Mouse (Mus musculus) hindbrain, embryonic 10.5 days (tissue): ENCODE measurements around the gene Ginm1. TPM values are rescaled to one million over a fixed set of nuclear protein-coding genes. Genes with fewer than 3 reads are reported as not detected.
A peak's percentile ranks its signal among the peaks of the same experiment; 100 is the strongest.
"Not testable (repeated sequence)": the region's sequence is repeated elsewhere in the genome, so short reads cannot be mapped to it uniquely, and the experiment has no call there.

Experiments
- DNase-seq: peaks from one replicate; pipeline ENCODE4 v3.0.0-alpha.2; 2017; ENCODE audit warnings: low spot score
- H3K27ac ChIP-seq: fragments of 300-500 bp; sonication (generic); 2 replicates; pipeline ENCODE4 v1.5.1; 2016; ENCODE audit warnings: mild to moderate bottlenecking, moderate library complexity
- H3K27me3 ChIP-seq: fragments of 300-500 bp; sonication (generic); 2 replicates; pipeline ENCODE4 v1.6.1; 2016; ENCODE audit warnings: mild to moderate bottlenecking; ENCODE audit not compliant: poor library complexity, insufficient read depth, severe bottlenecking
- H3K36me3 ChIP-seq: fragments of 300-500 bp; sonication (generic); 2 replicates; pipeline ENCODE4 v1.6.1; 2016; ENCODE audit warnings: mild to moderate bottlenecking, moderate library complexity
- H3K4me1 ChIP-seq: fragments of 300-500 bp; sonication (generic); replicated peaks from 2 replicates; pipeline ENCODE4 v1.6.1; 2016; ENCODE audit warnings: mild to moderate bottlenecking
- H3K4me3 ChIP-seq: fragments of 300-500 bp; sonication (generic); 2 replicates; pipeline ENCODE4 v1.5.1; 2016; ENCODE audit warnings: mild to moderate bottlenecking, moderate library complexity
- H3K9me3 ChIP-seq: fragments of 300-500 bp; sonication (generic); 2 replicates; pipeline ENCODE4 v1.6.1; 2016; ENCODE audit warnings: mild to moderate bottlenecking, moderate library complexity
- WGBS: fragments of 180-500 bp; shearing (Covaris S2); methylation state at CpG from one replicate; pipeline ENCODE4 v1.1.7; 2016; 5-methylcytosine and 5-hydroxymethylcytosine counted together
- polyA plus RNA-seq: library from polyadenylated mRNA; unstranded; fragments of >200 nt; fragmentation: Nextera tagmentation; extraction: Ambion mirVana; gene quantifications from 2 replicates; pipeline ENCODE4 v1.2.1, GENCODE M21; 2016

Gene Ginm1
- polyA plus RNA-seq, 1 experiment from 2014 or later: 50.9 TPM

- 53% methylated on average over 2 of the region's 2 CpGs for WGBS
Measured at GRCm38 (mm10) chr10:7787319-7787718, 5.3 kb downstream of the Ginm1 start.

DNA sequence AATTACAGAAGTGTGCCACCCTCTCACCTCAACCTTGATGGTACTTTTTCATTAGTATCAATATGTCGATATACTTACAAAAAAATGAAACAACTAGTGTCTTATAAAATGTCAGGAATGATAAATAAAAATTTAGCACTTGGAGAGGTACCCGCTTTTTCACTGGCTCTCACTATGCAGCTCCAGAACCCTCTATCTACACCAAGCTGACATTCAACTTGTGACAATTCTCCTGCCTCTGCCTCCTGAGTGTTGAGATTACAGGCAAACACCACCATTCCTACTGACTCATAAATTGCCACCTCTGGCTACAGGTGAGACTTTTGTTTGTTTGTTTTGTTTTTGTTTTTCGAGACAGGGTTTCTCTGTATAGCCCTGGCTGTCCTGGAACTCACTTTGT, 11.4 kb downstream of the Ginm1 start:
- Histone ChIP-seq H3K27me3 (no peaks in the 10 kb centered on the region), H3K36me3 (peaks cover 26% of the 10 kb centered on the region), H3K9me3 (no peaks in the 10 kb centered on the region), H3K4me1 (peaks cover 11% of the 10 kb centered on the region), H3K27ac (peak overlapping the region; percentile 93), H3K4me3 (peak overlapping the region; percentile 95)
- DNase-seq: no peak
- WGBS: 55% methylated on average over 3 of the region's 3 CpGs

More at GRCm38 (mm10) chr10:7787319-7787718, 5.3 kb downstream of the Ginm1 start:
- Histone ChIP-seq H3K27ac (no peak overlapping the region), H3K4me3 (no peak overlapping the region), H3K27me3 (no peaks in the 10 kb centered on the region), H3K4me1 (peaks cover 6% of the 10 kb centered on the region; the same call in 1 of the 2 replicates), H3K36me3 (peaks cover 21% of the 10 kb centered on the region), H3K9me3 (no peaks in the 10 kb centered on the region)
- DNase-seq: no peak

DNA sequence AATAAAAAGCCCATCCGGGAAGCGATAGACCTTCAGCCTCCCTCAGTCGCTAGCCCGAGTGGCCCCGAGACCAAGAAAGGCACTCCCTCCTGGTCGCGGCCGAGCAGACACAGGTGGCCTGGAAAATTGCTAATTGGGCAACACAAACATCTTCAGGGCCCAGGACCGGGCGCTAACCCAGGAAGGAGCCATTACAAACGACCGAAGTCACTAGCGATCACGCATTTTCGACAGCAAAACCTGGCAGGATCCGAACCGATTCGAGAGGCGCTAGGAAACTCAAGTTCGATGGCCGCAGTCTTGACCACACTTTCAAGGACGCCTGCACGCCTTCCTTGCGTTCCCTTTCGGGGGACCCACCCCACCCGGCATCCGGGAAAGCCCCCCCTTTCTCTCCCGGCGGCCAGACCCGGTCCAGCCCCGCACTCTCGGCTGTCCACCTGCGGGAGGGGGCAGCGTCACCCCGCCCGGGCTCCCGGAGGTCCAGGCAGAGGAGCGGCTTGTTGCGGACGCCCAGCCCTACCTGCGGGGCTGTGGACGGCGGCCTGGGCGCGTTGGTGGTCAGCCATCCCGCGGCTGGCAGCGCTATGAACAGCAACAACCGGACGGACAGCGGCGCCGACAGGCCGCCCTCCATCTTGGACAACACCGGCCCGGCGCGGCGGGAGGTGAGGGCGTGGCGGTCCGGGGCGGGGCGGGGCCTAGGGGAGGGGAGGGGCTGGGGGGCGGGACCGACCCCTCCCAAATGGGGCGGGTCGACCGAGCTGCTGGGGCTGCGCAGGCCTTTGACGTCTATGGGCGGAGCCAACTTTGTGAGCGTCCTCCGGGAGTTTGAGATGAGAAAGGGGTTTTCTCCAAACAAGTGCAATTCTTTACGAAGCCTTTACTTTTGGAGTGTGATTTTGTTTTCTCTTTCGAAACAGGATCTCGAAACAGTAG, 12.1 kb downstream of the Ginm1 start:
- Histone ChIP-seq H3K36me3 (peaks cover 33% of the 10 kb centered on the region), H3K27me3 (no peaks in the 10 kb centered on the region), H3K27ac (peak overlapping the region; percentile 93), H3K4me3 (peak overlapping the region; percentile 95), H3K9me3 (no peaks in the 10 kb centered on the region), H3K4me1 (peaks cover 11% of the 10 kb centered on the region)
- WGBS: under 1% methylated on average over 66 of the region's 77 CpGs
- peak; percentile 92 for DNase-seq

DNA sequence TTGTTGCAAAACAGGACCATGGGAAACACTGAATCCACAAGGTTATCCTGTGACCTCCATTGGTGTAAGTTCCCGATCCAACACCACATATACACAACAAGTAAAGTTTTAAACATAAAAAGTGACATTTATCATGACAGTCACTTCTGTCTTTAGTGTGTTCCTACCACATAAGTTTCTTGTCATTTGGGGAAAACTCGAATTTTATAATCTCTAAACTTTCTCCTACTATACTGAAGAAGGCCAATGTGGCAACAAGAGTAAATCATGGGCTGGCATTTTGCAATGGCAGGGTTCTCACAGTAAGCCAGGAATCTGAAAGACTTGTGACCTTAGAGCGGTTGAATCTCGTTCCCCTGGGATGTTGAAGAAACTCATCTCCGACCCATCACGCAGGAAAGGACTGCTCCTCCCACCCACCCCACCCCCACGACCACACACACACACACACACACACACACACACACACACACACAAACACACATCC, 12.8 kb downstream of the Ginm1 start:
- Histone ChIP-seq H3K27me3 (no peaks in the 10 kb centered on the region), H3K9me3 (no peaks in the 10 kb centered on the region), H3K36me3 (peaks cover 40% of the 10 kb centered on the region), H3K27ac (peak overlapping the region; percentile 93), H3K4me3 (peak overlapping the region; percentile 95), H3K4me1 (peaks cover 11% of the 10 kb centered on the region)
- 22% methylated on average over 7 of the region's 7 CpGs for WGBS
- no peak for DNase-seq

GRCm38 (mm10) chr10:7778361-7778760, 14.3 kb downstream of the Ginm1 start:
- WGBS: 94% methylated on average over 3 of the region's 3 CpGs
- H3K36me3 ChIP-seq: peaks cover 55% of the 10 kb centered on the region
- no peak for DNase-seq

GRCm38 (mm10) chr10:7775421-7775820, 17.2 kb downstream of the Ginm1 start:
- WGBS: 94% methylated on average over 8 of the region's 8 CpGs
- H3K27me3 ChIP-seq: no peaks in the 10 kb centered on the region
- DNase-seq: no peak
- no peak overlapping the region for H3K27ac ChIP-seq
- peaks cover 11% of the 10 kb centered on the region for H3K4me1 ChIP-seq
- peaks cover 84% of the 10 kb centered on the region for H3K36me3 ChIP-seq
- H3K9me3 ChIP-seq: 0 out of 2 replicates have a peak, but pooled peaks cover 2% of the 10 kb centered on the region
- no peak overlapping the region for H3K4me3 ChIP-seq

More at GRCm38 (mm10) chr10:7778361-7778760, 14.3 kb downstream of the Ginm1 start:
- no peaks in the 10 kb centered on the region for H3K27me3 ChIP-seq
- H3K27ac ChIP-seq: no peak overlapping the region
- H3K4me3 ChIP-seq: no peak overlapping the region
- H3K4me1 ChIP-seq: peaks cover 11% of the 10 kb centered on the region
- 0 out of 2 replicates have a peak, but pooled peaks cover 2% of the 10 kb centered on the region for H3K9me3 ChIP-seq

GRCm38 (mm10) chr10:7772769-7773168, 19.9 kb downstream of the Ginm1 start:
- no peak overlapping the region for H3K4me3 ChIP-seq
- 95% methylated on average over 1 of the region's 1 CpGs for WGBS
- no peaks in the 10 kb centered on the region for H3K4me1 ChIP-seq
- H3K36me3 ChIP-seq: peaks cover 95% of the 10 kb centered on the region
- DNase-seq: no peak
- H3K9me3 ChIP-seq: 0 out of 2 replicates have a peak, but pooled peaks cover 2% of the 10 kb centered on the region
- H3K27me3 ChIP-seq: no peaks in the 10 kb centered on the region
- H3K27ac ChIP-seq: no peak overlapping the region

- WGBS: 99% methylated on average over 4 of the region's 4 CpGs
- H3K4me1 ChIP-seq: no peaks in the 10 kb centered on the region
- H3K27ac ChIP-seq: no peak overlapping the region
- DNase-seq: no peak
- H3K9me3 ChIP-seq: 0 out of 2 replicates have a peak, but pooled peaks cover 2% of the 10 kb centered on the region
- H3K27me3 ChIP-seq: no peaks in the 10 kb centered on the region
- H3K36me3 ChIP-seq: peaks cover 97% of the 10 kb centered on the region
- no peak overlapping the region for H3K4me3 ChIP-seq
Measured at GRCm38 (mm10) chr10:7772346-7772745, 20.3 kb downstream of the Ginm1 start.

GRCm38 (mm10) chr10:7757544-7757943, 35.1 kb downstream of the Ginm1 start:
- Histone ChIP-seq H3K27me3 (no peaks in the 10 kb centered on the region), H3K4me3 (no peak overlapping the region), H3K9me3 (no peaks in the 10 kb centered on the region), H3K36me3 (peaks cover 96% of the 10 kb centered on the region), H3K27ac (no peak overlapping the region), H3K4me1 (no peaks in the 10 kb centered on the region)
- WGBS: 93% methylated on average over 2 of the region's 2 CpGs
- DNase-seq: no peak

DNA sequence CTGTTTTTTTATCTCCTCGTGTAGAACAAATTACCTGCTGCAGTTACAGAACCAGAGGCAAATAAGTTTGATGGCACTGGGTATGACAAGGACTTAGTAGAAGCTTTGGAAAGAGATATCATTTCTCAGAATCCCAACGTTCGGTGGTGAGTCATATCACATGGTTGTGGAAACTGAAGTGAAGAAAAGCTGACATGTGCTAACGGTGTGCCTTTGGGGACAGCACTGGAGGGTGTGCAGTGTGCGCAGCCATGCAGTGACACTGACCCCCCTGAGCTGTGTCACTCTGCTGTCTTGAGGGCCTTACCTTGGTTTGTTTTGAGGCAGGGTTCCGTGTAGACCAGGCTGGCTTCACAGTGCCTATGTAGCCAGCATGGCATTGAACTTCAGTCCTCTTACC, 43.9 kb downstream of the Ginm1 start:
- no peaks in the 10 kb centered on the region for H3K4me1 ChIP-seq
- H3K27ac ChIP-seq: no peak overlapping the region
- H3K27me3 ChIP-seq: no peaks in the 10 kb centered on the region
- H3K4me3 ChIP-seq: no peak overlapping the region
- H3K36me3 ChIP-seq: peaks cover 84% of the 10 kb centered on the region
- DNase-seq: no peak
- 90% methylated on average over 6 of the region's 6 CpGs for WGBS
- no peaks in the 10 kb centered on the region for H3K9me3 ChIP-seq

- not testable (repeated sequence) for H3K4me1 ChIP-seq, H3K27me3 ChIP-seq, DNase-seq, H3K4me3 ChIP-seq, H3K27ac ChIP-seq, H3K9me3 ChIP-seq
- WGBS: 96% methylated on average over 6 of the region's 6 CpGs
- H3K36me3 ChIP-seq: peaks cover 83% of the 10 kb centered on the region
Measured at GRCm38 (mm10) chr10:7745528-7745927, 47.1 kb downstream of the Ginm1 start.

DNA sequence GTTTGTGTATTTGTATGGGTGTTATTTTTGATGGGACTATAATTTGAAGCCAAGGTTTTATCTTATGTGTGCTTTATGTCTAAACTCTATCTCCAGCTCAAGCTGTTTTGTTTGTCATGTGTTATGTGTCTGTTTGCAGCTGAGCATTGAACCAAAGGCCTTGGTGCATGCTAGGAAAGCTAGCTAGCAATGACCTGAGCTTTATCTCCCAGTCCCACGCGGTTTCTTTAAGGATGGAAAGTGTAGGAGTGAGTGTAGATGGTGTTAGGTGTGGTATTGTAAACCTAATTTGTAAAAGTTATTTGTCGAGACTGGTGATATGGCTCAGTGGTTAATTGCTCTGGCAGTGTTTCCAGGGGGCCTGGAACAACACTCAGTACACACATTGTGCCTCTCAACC, 54.7 kb downstream of the Ginm1 start:
- no peaks in the 10 kb centered on the region for H3K9me3 ChIP-seq
- DNase-seq: no peak
- no peak overlapping the region for H3K4me3 ChIP-seq
- H3K36me3 ChIP-seq: peaks cover 31% of the 10 kb centered on the region
- 83% methylated on average over 3 of the region's 3 CpGs for WGBS
- H3K4me1 ChIP-seq: no peaks in the 10 kb centered on the region
- H3K27me3 ChIP-seq: no peaks in the 10 kb centered on the region
- H3K27ac ChIP-seq: no peak overlapping the region

DNA sequence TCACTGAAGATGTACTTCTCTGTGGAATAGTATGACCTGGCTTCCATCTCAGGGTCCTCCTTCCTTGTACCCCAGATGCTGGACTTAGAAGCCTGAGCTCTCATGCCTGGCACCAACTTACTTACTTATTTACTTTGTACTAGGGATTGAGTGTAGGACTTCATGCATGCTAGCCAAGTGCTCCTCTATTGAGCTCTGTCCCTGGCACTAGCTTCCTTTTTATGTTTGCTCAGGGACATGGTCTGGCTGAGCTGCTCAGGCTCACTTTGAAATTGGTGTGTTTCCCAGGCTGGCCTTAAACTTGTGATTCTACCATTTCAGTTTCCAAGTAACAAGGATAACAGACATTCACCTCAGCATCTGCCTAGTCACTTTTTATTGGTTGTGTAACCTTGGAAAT, 55.5 kb downstream of the Ginm1 start:
- Histone ChIP-seq H3K4me1 (no peaks in the 10 kb centered on the region), H3K27me3 (no peaks in the 10 kb centered on the region), H3K4me3 (no peak overlapping the region), H3K27ac (no peak overlapping the region), H3K9me3 (no peaks in the 10 kb centered on the region), H3K36me3 (peaks cover 25% of the 10 kb centered on the region)
- no peak for DNase-seq
